Mouse (Mus musculus) embryonic facial prominence, embryonic 11.5 days (tissue): Measurements from ENCODE around the gene Ttc30a1. TPM values are rescaled to one million over a fixed set of nuclear protein-coding genes. Genes with fewer than 3 reads are reported as not detected.

Source experiments
- ATAC-seq: fragments of 200-750 bp; cut with Nextera tagmentation; replicated peaks from 2 replicates; pipeline ENCODE4 v1.8.0; 2017; ENCODE audit warnings: low read depth; ENCODE audit not compliant: insufficient number of reproducible peaks, low FRiP score, low TSS enrichment
- DNase-seq: peaks from one replicate; pipeline ENCODE4 v3.0.0-alpha.2; 2015; ENCODE audit warnings: low spot score
- H3K27ac ChIP-seq: fragments of 300-500 bp; sonication (generic); replicated peaks from 2 replicates; pipeline ENCODE4 v1.5.1; 2014; ENCODE audit warnings: mild to moderate bottlenecking, low read depth, low read length, control low read depth
- H3K27me3 ChIP-seq: fragments of 300-500 bp; sonication (generic); 2 replicates; pipeline ENCODE4 v1.6.1; 2014; ENCODE audit warnings: mild to moderate bottlenecking, low read length, moderate library complexity, mixed read lengths; ENCODE audit not compliant: control insufficient read depth, insufficient read depth
- H3K36me3 ChIP-seq: fragments of 300-500 bp; sonication (generic); replicated peaks from 2 replicates; pipeline ENCODE4 v1.6.1; 2014; ENCODE audit warnings: low read depth, mild to moderate bottlenecking, low read length, moderate library complexity, mixed read lengths; ENCODE audit not compliant: control insufficient read depth, insufficient read depth
- H3K4me1 ChIP-seq: fragments of 300-500 bp; sonication (generic); 2 replicates; pipeline ENCODE4 v1.6.1; 2014; ENCODE audit warnings: low read length, mixed read lengths; ENCODE audit not compliant: control insufficient read depth, insufficient read depth
- H3K4me2 ChIP-seq: fragments of 300-500 bp; sonication (generic); 2 replicates; pipeline ENCODE4 v1.6.1; 2014; ENCODE audit warnings: low read depth, mild to moderate bottlenecking, control low read depth, low read length, moderate library complexity
- H3K4me3 ChIP-seq: fragments of 300-500 bp; sonication (generic); 2 replicates; pipeline ENCODE4 v1.5.1; 2014; ENCODE audit warnings: low read depth, low read length, control low read depth
- H3K9ac ChIP-seq: fragments of 300-500 bp; sonication (generic); replicated peaks from 2 replicates; pipeline ENCODE4 v1.6.1; 2014; ENCODE audit warnings: mild to moderate bottlenecking, control low read depth, low read length
- H3K9me3 ChIP-seq: fragments of 300-500 bp; sonication (generic); replicated peaks from 2 replicates; pipeline ENCODE4 v1.6.1; 2016; ENCODE audit warnings: mild to moderate bottlenecking, low read length, inconsistent platforms, mixed read lengths; ENCODE audit not compliant: control insufficient read depth
- WGBS: fragments of 180-500 bp; shearing (Covaris S2); extraction: QIAGEN DNeasy Blood & Tissue Kit; methylation state at CpG from one replicate; pipeline ENCODE4 v1.1.7; 2014; 5-methylcytosine and 5-hydroxymethylcytosine counted together
- polyA plus RNA-seq: library from polyadenylated mRNA; unstranded; fragments of >200 nt; fragmentation: Nextera tagmentation; extraction: Ambion mirVana; gene quantifications from 2 replicates; pipeline ENCODE4 v1.2.1, GENCODE M21; 2014

Ttc30a1 gene
- polyA plus RNA-seq, 1 experiment from 2014 or later, result 13.8 TPM

DNA sequence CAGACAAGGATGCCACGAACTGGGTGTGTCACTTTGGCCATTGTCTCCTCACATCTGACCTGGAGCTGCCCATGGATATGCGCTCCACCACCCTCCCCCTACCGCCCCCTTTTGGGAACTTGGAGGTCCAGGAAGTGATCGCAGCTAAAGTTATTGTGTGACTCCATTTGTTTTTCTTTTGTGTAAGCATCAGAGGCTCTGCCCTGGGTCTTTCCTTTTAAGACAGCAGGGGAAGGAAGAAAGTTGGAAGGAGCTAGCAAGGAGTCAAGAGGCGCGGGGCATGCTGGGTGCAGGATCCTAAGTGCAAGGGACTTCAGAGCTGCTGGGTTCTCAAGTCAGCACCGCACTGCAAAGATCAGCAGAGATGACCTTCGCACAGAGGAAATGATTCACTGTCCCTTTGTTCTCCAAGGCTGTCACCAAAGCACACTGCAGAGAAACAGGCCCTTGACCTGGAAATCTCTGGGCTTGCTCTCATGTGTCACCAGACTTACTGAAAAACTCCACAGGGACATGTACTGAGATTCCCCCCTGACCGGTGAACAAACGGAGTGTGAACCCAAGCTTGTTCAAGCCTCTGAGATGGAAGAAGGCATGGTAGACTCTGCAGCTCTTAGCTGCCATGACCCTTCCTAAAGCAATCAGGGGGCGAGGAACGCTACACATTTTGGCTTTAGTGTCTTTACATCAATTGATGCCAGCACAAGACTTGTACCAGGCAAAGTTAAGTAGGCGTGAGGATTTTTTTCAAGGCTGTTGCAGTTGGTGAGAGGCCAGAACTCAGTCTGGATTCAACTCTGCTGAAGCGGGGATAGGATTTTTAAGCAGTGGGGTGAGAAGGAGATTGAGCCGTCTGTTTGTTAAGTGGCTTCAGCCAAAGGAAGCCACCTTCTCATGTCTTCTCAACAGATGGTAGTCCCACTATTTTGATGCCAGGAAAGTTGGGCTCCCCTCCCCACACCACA is 21.1 kb downstream of the Ttc30a1 start:
- Histone ChIP-seq H3K9me3 (no peaks in the 10 kb centered on the region), H3K4me1 (peaks cover 3% of the 10 kb centered on the region; the same call in 1 of the 2 replicates), H3K4me2 (no peak overlapping the region; the same call in 1 of the 2 replicates), H3K36me3 (no peaks in the 10 kb centered on the region), H3K27me3 (no peaks in the 10 kb centered on the region), H3K9ac (no peak overlapping the region; the same call in 1 of the 2 replicates), H3K27ac (peak overlapping the region; percentile 7; the same call in 1 of the 2 replicates), H3K4me3 (no peak overlapping the region)
- 51% methylated on average over 15 of the region's 15 CpGs for WGBS
- ATAC-seq, result no peak
- DNase-seq, result no peak

- H3K27ac ChIP-seq, result peak overlapping the region; percentile 7; the same call in 1 of the 2 replicates
- WGBS, result 9% methylated on average over 15 of the region's 15 CpGs
- ATAC-seq (0 out of 2 replicates have a peak, but pooled peaks have one; percentile 64), DNase-seq (peak; percentile 54)
- peaks cover 3% of the 10 kb centered on the region; the same call in 1 of the 2 replicates for H3K4me1 ChIP-seq
- H3K9ac ChIP-seq, result peak overlapping the region; percentile 43; the same call in 1 of the 2 replicates
- no peaks in the 10 kb centered on the region for H3K36me3 ChIP-seq
- no peaks in the 10 kb centered on the region for H3K27me3 ChIP-seq
- H3K4me2 ChIP-seq, result peak overlapping the region; percentile 5
- H3K9me3 ChIP-seq, result no peaks in the 10 kb centered on the region
- H3K4me3 ChIP-seq, result no peak overlapping the region
Observed at GRCm38 (mm10) chr2:75959850-75960365, 21.9 kb downstream of the Ttc30a1 start.

DNA sequence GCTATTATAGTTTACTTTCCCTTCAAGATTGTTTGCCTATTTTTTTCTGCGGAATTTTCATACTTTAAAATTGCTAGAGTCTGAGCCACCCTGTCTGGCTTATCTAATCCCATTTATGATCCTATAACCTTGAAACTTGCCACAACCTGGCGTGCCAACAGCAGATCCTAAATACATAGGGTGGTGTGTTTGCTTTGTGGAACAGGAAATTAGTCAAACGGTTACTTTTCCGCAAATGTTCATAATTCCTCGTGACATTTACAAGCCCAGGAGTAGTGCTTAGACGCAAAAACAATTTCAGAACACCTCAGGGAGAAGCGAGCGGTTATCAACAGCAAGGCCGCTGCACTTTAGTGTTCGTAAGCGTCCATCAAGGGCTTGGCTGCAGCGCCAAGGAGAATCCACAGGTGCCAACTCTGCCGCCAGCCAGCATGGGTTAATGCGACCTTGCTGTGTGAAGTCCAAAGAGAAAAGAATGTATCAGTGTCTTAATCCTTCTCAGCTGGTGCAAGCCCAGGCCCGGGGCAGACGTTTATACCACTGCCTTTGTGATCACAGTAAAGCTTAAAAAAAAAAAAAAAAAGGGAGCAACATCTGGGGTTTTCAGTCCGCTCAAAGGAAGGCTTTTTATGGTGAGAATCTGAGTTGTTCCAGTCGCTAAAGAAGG is 22.5 kb downstream of the Ttc30a1 start:
- WGBS, result 26% methylated on average over 18 of the region's 18 CpGs

DNA sequence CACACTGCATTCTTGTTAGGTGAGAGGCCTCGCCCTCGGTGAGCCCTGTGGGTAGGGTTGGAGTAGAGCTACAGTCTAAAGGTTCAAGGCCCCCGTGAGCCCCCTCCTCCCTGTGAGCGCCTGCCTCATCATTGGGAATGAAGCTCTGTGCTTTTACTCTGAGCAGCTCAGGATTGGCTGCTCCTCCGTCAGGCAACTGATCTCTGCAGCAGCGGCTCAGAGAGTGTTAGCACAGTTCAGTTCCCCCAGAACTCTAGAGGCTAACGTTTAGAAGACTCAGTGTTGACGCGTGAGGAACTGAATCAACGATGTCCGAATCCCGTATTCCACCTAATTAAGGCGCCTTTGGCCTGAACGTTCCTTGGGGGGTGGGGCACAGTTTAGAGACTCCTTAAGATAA is 26.1 kb downstream of the Ttc30a1 start:
- H3K36me3 ChIP-seq, result no peaks in the 10 kb centered on the region
- no peaks in the 10 kb centered on the region for H3K4me1 ChIP-seq
- no peak for ATAC-seq
- H3K9ac ChIP-seq, result no peak overlapping the region
- H3K27me3 ChIP-seq, result no peaks in the 10 kb centered on the region
- DNase-seq, result no peak
- no peaks in the 10 kb centered on the region for H3K9me3 ChIP-seq
- WGBS, result 47% methylated on average over 13 of the region's 14 CpGs
- no peak overlapping the region for H3K4me3 ChIP-seq
- no peak overlapping the region for H3K4me2 ChIP-seq
- H3K27ac ChIP-seq, result no peak overlapping the region

More for the DNA sequence above, 22.5 kb downstream of the Ttc30a1 start:
- Histone ChIP-seq H3K36me3 (no peaks in the 10 kb centered on the region), H3K4me2 (peak overlapping the region; percentile 5), H3K27ac (peak overlapping the region; percentile 7; the same call in 1 of the 2 replicates), H3K9ac (no peak overlapping the region), H3K4me1 (no peaks in the 10 kb centered on the region; the same call in 1 of the 2 replicates), H3K9me3 (no peaks in the 10 kb centered on the region), H3K4me3 (no peak overlapping the region), H3K27me3 (no peaks in the 10 kb centered on the region)
- no peak; the same call in 1 of the 2 replicates for ATAC-seq
- DNase-seq, result peak; percentile 63

DNA sequence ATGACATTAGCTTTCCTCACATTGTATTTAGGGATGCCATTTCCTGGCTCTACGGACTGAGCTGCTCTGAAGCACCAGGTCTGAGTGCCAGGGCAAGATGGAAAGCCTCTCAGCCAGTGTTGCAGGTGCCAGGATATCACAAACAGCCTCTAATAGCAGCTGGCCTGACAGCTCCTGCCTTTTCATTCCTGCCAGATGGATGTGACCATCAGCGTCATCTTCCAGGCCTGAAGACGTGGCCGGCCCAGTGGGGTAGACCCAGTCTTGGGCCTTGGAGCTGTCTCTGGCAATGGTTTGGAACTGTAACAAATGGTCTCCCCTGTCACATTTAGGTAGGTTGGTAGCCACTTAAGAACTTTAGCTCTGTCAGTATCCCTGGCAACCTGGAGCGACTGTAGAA is 28.4 kb downstream of the Ttc30a1 start:
- H3K4me3 ChIP-seq, result no peak overlapping the region
- 82% methylated on average over 5 of the region's 5 CpGs for WGBS
- no peak overlapping the region for H3K9ac ChIP-seq
- no peak for ATAC-seq
- H3K36me3 ChIP-seq, result no peaks in the 10 kb centered on the region
- H3K9me3 ChIP-seq, result no peaks in the 10 kb centered on the region
- no peak overlapping the region for H3K4me2 ChIP-seq
- no peaks in the 10 kb centered on the region for H3K4me1 ChIP-seq
- no peak overlapping the region for H3K27ac ChIP-seq
- no peaks in the 10 kb centered on the region for H3K27me3 ChIP-seq
- DNase-seq, result no peak

DNA sequence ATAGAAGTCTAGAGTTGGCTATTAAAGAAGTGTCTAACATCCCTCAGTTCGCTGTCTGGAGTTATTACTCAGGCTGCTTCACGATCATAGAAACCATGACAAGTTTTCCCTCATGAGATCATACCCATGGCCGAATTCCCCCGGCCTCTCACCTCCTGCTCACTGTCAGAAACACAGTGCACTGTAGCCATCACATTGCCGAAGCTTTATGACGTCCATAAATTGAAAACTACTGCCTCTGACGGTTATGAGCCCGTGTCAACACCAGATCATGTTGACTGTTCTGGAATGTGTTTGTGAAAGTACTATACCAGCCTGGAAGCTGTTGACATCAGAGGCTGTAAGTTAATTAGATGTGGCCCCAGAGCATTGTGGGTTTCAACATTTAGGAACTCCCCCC is 31.1 kb downstream of the Ttc30a1 start:
- no peaks in the 10 kb centered on the region for H3K36me3 ChIP-seq
- no peak overlapping the region for H3K9ac ChIP-seq
- no peak for DNase-seq
- H3K4me2 ChIP-seq, result no peak overlapping the region
- no peaks in the 10 kb centered on the region for H3K27me3 ChIP-seq
- 86% methylated on average over 8 of the region's 8 CpGs for WGBS
- no peaks in the 10 kb centered on the region for H3K4me1 ChIP-seq
- H3K4me3 ChIP-seq, result no peak overlapping the region
- H3K9me3 ChIP-seq, result no peaks in the 10 kb centered on the region
- ATAC-seq, result no peak
- no peak overlapping the region for H3K27ac ChIP-seq

GRCm38 (mm10) chr2:75938117-75939063 is 43.4 kb downstream of the Ttc30a1 start, which contains the start of gene Ttc30b:
Gene Ttc30b (minus strand): TSS chr2:75938585.
- no peak within 1 kb of the TSS; the same call in 1 of the 2 replicates for H3K27ac ChIP-seq
- no peaks in the 10 kb centered on the region for H3K36me3 ChIP-seq
- no peaks in the 10 kb centered on the region for H3K27me3 ChIP-seq
- 4% methylated on average over 36 of the region's 42 CpGs for whole genome bisulfite sequencing
- H3K4me2 ChIP-seq, result peak within 1 kb of the TSS; percentile 44
- H3K4me1 ChIP-seq, result no peaks in the 10 kb centered on the region
- peak; percentile 94 for DNase-seq
- H3K9ac ChIP-seq, result peak within 1 kb of the TSS; percentile 67
- H3K9me3 ChIP-seq, result no peaks in the 10 kb centered on the region
- H3K4me3 ChIP-seq, result peak within 1 kb of the TSS; percentile 48
- ATAC-seq, result peak; percentile 83
